Mouse (Mus musculus) neural tube, embryonic 11.5 days (tissue): ENCODE data around the gene Mob1a. TPM values are rescaled to one million over a fixed set of nuclear protein-coding genes. Genes with fewer than 3 reads are reported as not detected.
"Not testable (repeated sequence)": the region's sequence is repeated elsewhere in the genome, so short reads cannot be mapped to it uniquely, and the experiment has no call there.

Experiments used
- ATAC-seq: fragments of 200-750 bp; cut with Nextera tagmentation; 2 replicates; pipeline ENCODE4 v1.8.0; 2017; ENCODE audit warnings: moderate number of reproducible peaks, mild to moderate bottlenecking, moderate TSS enrichment, moderate library complexity; ENCODE audit not compliant: insufficient read depth, low FRiP score, low TSS enrichment
- DNase-seq: peaks from one replicate; pipeline ENCODE4 v3.0.0-alpha.2; 2015; ENCODE audit warnings: low spot score
- H3K27ac ChIP-seq: fragments of 300-500 bp; sonication (generic); 2 replicates; pipeline ENCODE4 v1.5.1; 2014; ENCODE audit warnings: low read depth, mild to moderate bottlenecking, low read length
- H3K27me3 ChIP-seq: fragments of 300-500 bp; sonication (generic); 2 replicates; pipeline ENCODE4 v1.6.1; 2014; ENCODE audit warnings: mild to moderate bottlenecking, low read length, mixed read lengths; ENCODE audit not compliant: control insufficient read depth, insufficient read depth
- H3K36me3 ChIP-seq: fragments of 300-500 bp; sonication (generic); 2 replicates; pipeline ENCODE4 v1.6.1; 2014; ENCODE audit warnings: mild to moderate bottlenecking, low read length, moderate library complexity, mixed read lengths; ENCODE audit not compliant: control insufficient read depth, insufficient read depth
- H3K4me1 ChIP-seq: fragments of 300-500 bp; sonication (generic); 2 replicates; pipeline ENCODE4 v1.6.1; 2014; ENCODE audit warnings: low read length, mixed read lengths; ENCODE audit not compliant: control insufficient read depth, insufficient read depth
- H3K4me2 ChIP-seq: fragments of 300-500 bp; sonication (generic); 2 replicates; pipeline ENCODE4 v1.6.1; 2014; ENCODE audit warnings: low read depth, mild to moderate bottlenecking, moderate library complexity
- H3K4me3 ChIP-seq: fragments of 300-500 bp; sonication (generic); 2 replicates; pipeline ENCODE4 v1.5.1; 2014; ENCODE audit warnings: low read depth, low read length
- H3K9ac ChIP-seq: fragments of 300-500 bp; sonication (generic); 2 replicates; pipeline ENCODE4 v1.6.1; 2014; ENCODE audit warnings: mild to moderate bottlenecking, low read length
- H3K9me3 ChIP-seq: fragments of 300-500 bp; sonication (generic); 2 replicates; pipeline ENCODE4 v1.6.1; 2016; ENCODE audit warnings: low read length; ENCODE audit not compliant: control insufficient read depth
- WGBS: fragments of 180-500 bp; shearing (Covaris S2); extraction: QIAGEN DNeasy Blood & Tissue Kit; methylation state at CpG from one replicate; pipeline ENCODE4 v1.1.7; 2014; 5-methylcytosine and 5-hydroxymethylcytosine counted together
- polyA plus RNA-seq: library from polyadenylated mRNA; unstranded; fragments of >200 nt; fragmentation: Nextera tagmentation; extraction: Ambion mirVana; gene quantifications from 2 replicates; pipeline ENCODE4 v1.2.1, GENCODE M21; 2014

The Mob1a gene
- polyA plus RNA-seq, 1 experiment from 2014 or later = 72.3 TPM

- no peak for DNase-seq
- Histone ChIP-seq H3K4me3 (no peak overlapping the region), H3K9ac (no peak overlapping the region), H3K4me2 (no peak overlapping the region), H3K27ac (no peak overlapping the region), H3K36me3 (no peaks in the 10 kb centered on the region), H3K27me3 (no peaks in the 10 kb centered on the region), H3K4me1 (0 out of 2 replicates have a peak, but pooled peaks cover 7% of the 10 kb centered on the region), H3K9me3 (no peaks in the 10 kb centered on the region)
- 73% methylated on average over 8 of the region's 8 CpGs for WGBS
- no peak for ATAC-seq
Measured at GRCm38 (mm10) chr6:83323652-83324419, 2.0 kb upstream of the Mob1a start.

- 0 out of 2 replicates have a peak, but pooled peaks have one; percentile 46 for ATAC-seq
- WGBS = 10% methylated on average over 6 of the region's 6 CpGs
- H3K4me3 ChIP-seq = peak overlapping the region; percentile 88
Measured at GRCm38 (mm10) chr6:83326394-83326736, 549 bp downstream of the Mob1a start.

GRCm38 (mm10) chr6:83326761-83327160 is 945 bp downstream of the Mob1a start:
- Histone ChIP-seq H3K36me3 (peaks cover 8% of the 10 kb centered on the region), H3K4me3 (peak overlapping the region; percentile 88), H3K4me2 (peak overlapping the region; percentile 82), H3K27ac (no peak overlapping the region), H3K4me1 (0 out of 2 replicates have a peak, but pooled peaks cover 7% of the 10 kb centered on the region), H3K9me3 (no peaks in the 10 kb centered on the region), H3K9ac (no peak overlapping the region; the same call in 1 of the 2 replicates), H3K27me3 (no peaks in the 10 kb centered on the region)
- WGBS = 73% methylated on average over 6 of the region's 6 CpGs
- DNase-seq = no peak
- no peak for ATAC-seq

More at GRCm38 (mm10) chr6:83326394-83326736, 549 bp downstream of the Mob1a start:
- 0 out of 2 replicates have a peak, but pooled peaks cover 7% of the 10 kb centered on the region for H3K4me1 ChIP-seq
- peak overlapping the region; percentile 96 for H3K9ac ChIP-seq
- no peak for DNase-seq
- peak overlapping the region; percentile 83 for H3K27ac ChIP-seq
- H3K27me3 ChIP-seq = no peaks in the 10 kb centered on the region
- peak overlapping the region; percentile 82 for H3K4me2 ChIP-seq
- no peaks in the 10 kb centered on the region for H3K9me3 ChIP-seq
- H3K36me3 ChIP-seq = peaks cover 8% of the 10 kb centered on the region

DNA sequence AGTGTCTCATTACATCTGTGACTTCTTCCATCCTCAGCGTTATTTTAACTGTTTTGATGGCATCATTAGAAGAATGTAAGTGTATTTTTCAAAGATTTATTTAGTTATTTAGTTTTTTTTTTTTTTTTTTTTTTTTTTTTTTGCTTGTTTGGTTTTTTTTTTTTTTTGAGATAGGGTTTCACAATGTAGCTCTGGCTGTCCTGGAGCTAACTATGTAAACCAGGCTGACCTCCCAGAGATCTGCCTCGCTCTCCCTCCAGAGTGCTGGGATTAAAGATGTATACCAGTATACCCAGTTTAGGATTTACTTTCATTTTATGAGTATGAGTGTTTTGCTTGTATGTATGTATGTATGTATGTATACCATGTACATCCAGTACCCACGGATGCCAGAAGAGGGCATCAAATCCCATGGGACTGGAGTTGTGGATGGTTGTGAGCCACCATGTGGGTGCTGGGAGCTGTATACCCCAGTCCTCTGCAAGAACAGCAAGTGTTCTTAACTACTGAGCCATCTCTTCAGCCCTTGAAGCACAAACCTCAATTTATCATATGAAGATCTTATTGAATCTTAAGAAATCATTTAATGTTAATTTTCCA is 1.9 kb downstream of the Mob1a start:
- H3K4me2 ChIP-seq = no peak overlapping the region; the same call in 1 of the 2 replicates
- peaks cover 10% of the 10 kb centered on the region for H3K36me3 ChIP-seq
- H3K9me3 ChIP-seq = no peaks in the 10 kb centered on the region
- H3K27ac ChIP-seq = no peak overlapping the region
- H3K4me1 ChIP-seq = 0 out of 2 replicates have a peak, but pooled peaks cover 7% of the 10 kb centered on the region
- no peak for ATAC-seq
- H3K4me3 ChIP-seq = no peak overlapping the region
- H3K9ac ChIP-seq = no peak overlapping the region
- no peaks in the 10 kb centered on the region for H3K27me3 ChIP-seq
- DNase-seq = no peak
- WGBS = 88% methylated on average over 3 of the region's 3 CpGs

- Histone ChIP-seq H3K36me3 (no peaks in the 10 kb centered on the region; the same call in 1 of the 2 replicates), H3K27ac (no peak overlapping the region), H3K9ac (no peak overlapping the region), H3K9me3 (no peaks in the 10 kb centered on the region), H3K4me1 (no peaks in the 10 kb centered on the region), H3K27me3 (no peaks in the 10 kb centered on the region), H3K4me3 (no peak overlapping the region), H3K4me2 (no peak overlapping the region)
- 90% methylated on average over 3 of the region's 3 CpGs for WGBS
- ATAC-seq (no peak), DNase-seq (no peak)
Measured at GRCm38 (mm10) chr6:83341387-83341786, 15.6 kb downstream of the Mob1a start.

DNA sequence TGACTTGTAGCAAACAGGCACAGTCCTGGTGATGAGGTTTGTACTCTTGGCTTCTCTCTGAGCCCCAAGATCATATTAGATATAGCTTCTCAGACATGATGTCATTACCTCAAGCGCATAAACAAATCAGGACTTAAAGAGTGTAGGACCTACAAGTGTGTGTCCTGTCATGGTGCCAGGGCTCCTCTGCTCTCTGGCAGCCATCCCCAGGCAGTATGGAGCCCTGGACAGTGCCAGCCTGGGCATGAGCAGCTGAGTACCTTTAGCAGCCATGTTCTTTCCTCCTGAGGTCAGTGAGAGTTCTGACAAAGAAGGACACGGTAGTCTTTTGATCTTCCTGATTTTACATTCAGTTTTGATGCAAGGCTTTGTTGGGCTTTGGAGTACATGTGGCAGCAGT is 17.1 kb downstream of the Mob1a start:
- Histone ChIP-seq H3K9ac (no peak overlapping the region), H3K36me3 (no peaks in the 10 kb centered on the region; the same call in 1 of the 2 replicates), H3K27me3 (no peaks in the 10 kb centered on the region), H3K9me3 (no peaks in the 10 kb centered on the region), H3K4me2 (no peak overlapping the region), H3K4me1 (no peaks in the 10 kb centered on the region), H3K4me3 (no peak overlapping the region), H3K27ac (no peak overlapping the region)
- 98% methylated on average over 2 of the region's 2 CpGs for WGBS
- no peak for DNase-seq
- no peak for ATAC-seq

- WGBS = 91% methylated on average over 8 of the region's 8 CpGs
- ATAC-seq = not testable (repeated sequence)
Measured at GRCm38 (mm10) chr6:83345285-83345684, 19.5 kb downstream of the Mob1a start.

GRCm38 (mm10) chr6:83347916-83348315 is 22.1 kb downstream of the Mob1a start:
- DNase-seq (no peak), ATAC-seq (no peak)
- H3K9me3 ChIP-seq = no peaks in the 10 kb centered on the region
- peaks cover 6% of the 10 kb centered on the region for H3K4me1 ChIP-seq
- H3K4me3 ChIP-seq = no peak overlapping the region
- H3K9ac ChIP-seq = no peak overlapping the region
- no peak overlapping the region for H3K4me2 ChIP-seq
- 89% methylated on average over 3 of the region's 3 CpGs for WGBS
- no peak overlapping the region for H3K27ac ChIP-seq
- no peaks in the 10 kb centered on the region for H3K27me3 ChIP-seq
- H3K36me3 ChIP-seq = no peaks in the 10 kb centered on the region

More at GRCm38 (mm10) chr6:83345285-83345684, 19.5 kb downstream of the Mob1a start:
- not testable (repeated sequence) for H3K4me3 ChIP-seq, H3K9me3 ChIP-seq, DNase-seq, H3K9ac ChIP-seq, H3K4me2 ChIP-seq, H3K4me1 ChIP-seq, H3K27me3 ChIP-seq, H3K27ac ChIP-seq, H3K36me3 ChIP-seq
